Mouse (Mus musculus): ENCODE measurements around the gene Ttc24. TPM values are rescaled to one million over a fixed set of nuclear protein-coding genes. Genes with fewer than 3 reads are reported as not detected.

Ttc24 gene
- polyA plus RNA-seq (2012; rRNA removed): not detected in 2 replicates

DNA sequence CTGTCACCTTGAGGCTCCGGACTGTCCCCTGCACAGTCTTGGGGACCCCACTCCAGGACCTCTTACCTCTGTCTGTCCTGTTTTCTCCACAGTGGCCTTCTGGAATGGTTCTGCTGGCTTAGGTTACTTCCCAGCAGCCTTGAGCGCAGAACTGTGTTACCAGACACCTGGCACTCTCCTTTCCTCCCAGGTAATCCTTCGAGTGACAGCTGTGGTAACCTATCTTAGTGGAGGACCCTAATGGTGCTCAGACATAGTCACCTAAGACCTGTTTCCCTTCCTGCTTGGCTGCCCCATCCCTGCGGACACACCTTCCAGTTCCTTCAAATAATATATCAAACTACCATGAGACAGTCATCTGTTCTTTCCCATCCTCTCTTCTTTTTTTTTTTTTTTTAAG lies at the start of gene Ttc24:
Ttc24 (minus strand) TSS at position 101 of the 400 bp plus-strand sequence.

DNA sequence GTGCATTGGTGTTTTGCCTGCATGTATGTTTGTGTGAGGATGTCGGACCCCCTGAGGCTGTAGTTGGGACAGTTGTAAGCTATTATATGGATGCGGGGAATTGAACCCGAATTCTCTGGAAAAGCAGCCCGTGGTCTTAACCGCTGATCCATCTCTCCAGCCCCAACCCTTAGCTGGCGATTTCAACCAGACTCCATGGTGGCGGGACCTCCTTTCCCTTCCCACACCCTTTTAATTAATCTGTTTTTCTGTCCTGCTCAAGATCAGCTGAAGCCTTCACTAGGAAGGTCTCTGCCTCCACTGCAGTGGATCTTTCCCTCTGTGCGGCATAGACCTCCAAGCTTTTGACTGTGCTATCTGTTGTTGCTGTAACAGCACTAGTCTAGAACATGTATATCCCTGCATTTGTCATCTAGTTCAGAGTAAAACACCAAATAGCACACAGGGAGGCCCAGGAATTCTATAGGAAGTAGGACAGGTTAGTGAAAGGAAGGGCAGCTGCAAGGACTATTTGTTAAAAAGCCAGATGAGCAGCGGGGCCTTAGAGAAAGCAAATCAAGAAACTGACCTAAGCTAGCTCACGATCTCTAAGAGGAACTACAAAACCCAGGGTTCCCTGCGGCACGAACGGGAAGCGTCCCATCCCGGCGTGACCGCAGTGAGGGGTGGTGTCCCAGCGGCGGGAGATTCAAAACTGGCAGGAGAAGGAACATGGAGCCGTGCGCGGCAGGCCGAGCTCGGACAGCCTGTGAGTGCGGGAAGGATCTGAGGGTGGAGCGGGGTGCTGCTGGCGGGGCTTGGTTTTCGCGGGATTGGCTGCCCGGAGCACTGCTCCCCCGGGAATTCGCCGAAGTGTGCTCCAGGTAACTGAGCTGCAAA lies 3.5 kb upstream of the Ttc24 start, which contains the start of gene Iqgap3:
Iqgap3 (plus strand) TSS at position 627 of the 879 bp plus-strand sequence.

DNA sequence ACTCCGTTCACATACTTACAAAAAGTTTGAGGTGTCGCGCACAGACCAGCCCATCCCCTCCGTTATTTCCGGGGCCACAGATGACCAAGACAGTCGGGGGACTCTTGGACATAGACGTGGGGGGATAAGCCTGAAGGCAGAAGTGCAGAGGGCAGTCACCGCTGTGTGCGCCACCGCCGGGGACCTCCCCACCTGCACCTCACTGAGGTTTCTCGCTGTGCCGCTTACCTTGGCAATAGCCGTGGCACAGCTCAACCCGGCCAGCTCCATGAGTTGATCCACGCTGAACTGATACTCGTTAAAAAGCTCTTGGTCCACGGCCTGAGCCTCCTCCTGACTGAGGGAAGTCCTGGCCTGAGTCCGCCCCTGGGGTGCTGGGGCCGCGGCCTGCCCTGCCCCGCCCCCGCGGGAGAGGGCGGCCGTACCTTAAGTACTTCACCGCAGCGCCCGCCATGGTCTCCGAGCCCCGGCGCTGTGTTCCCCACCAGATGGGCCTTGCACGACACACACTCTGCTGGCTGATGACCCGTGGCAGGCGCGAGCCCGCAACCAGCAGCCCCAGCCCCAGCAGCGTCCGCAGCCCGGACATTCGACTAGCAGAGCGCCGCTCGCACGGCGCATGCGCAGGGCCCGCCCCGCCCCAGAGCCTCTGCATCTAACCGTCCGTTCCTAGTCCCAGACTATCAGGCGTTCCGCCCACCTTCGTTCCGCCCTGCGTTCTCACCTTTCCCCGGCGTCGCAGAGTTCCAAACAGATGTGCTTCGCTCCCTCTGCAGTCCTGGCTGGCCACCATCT lies 20.0 kb downstream of the Ttc24 start, which contains the start of gene Naxe:
Naxe (minus strand) TSS at position 594 of the 795 bp plus-strand sequence.

DNA sequence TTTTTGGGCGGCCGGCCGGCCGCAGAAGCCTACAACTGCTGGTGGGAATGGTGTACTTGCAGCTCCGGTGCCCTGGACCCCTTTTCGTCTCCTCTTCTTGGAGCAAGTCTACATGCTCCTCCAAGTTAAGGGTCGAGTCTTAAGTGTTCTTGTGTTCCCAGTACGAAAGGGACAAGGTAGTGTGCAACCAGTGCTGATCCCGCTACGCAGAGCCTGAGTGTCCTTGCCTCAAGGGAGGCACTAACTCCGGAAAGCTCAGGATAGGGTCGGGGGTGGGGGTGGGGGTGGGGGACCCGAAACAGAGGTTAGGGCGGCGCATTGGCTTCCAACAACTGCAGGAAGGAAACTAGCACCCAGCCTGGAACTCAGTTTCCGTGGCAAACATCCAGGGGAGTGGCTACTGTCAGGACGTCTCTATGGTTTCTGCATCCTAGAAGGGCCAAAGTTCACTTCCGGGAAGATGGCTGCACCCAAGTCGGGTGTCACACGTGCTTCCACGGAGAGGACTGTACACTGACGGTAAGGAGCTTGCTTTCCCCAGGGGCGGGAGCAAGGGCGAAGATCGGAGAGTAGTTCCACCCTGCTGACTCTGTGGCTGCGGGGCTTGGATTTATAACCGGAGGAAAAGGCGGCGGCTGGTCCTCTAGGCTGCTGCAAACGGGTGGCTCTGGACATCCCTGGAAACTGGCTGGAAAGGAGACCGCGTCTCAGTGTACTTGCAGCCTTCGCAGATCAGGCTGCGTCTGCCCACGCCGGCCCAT lies 35.3 kb downstream of the Ttc24 start, which contains the start of gene Gpatch4:
Gpatch4 (plus strand) TSS at position 448 of the 761 bp plus-strand sequence.

DNA sequence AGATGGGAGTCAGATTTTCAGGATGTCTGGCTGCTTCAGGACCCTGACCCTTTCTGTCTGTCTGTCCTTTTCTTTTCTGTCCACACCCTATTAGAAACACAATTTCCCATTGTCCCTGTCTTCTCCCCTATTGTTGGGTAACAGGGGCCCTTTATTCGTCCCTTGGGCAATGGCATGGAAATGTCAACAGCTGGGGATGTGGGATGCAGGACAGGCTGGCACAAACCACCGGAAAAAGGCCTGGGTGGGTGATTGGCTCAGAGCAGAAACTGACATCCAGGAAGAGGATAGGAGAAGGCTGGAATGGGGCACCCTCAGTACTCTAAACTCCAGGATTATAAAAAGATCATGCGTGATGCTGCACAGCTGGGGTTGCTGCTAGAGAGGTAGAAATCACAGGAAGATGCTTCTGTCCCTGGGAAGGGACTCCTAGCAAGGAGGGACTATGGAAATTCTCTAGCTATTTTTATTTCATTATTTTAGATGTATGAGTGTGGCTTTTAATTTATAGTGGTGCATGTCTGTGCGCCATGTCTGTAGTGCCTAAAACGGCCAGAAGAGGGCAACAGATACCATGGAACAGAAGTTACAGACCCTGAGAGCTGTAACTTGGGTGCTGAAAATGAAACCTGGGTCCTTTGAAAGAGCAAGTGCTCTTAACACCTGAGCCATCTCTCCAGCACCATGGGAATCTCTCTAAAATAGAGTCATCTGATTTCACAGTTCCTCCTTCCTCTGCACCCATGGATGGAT lies 50.5 kb downstream of the Ttc24 start, which contains the start of gene Hapln2:
Hapln2 (minus strand) TSS at position 150 of the 753 bp plus-strand sequence.

Other genes starting within 250 kb of the Ttc24 start
- 0.05 and 0.09 TPM in 2 replicates for gene Sh2d2a, start 231.5 kb downstream of the Ttc24 start, polyA plus RNA-seq (2012; rRNA removed)
- 15.3 and 16.8 TPM in 2 replicates for gene Prcc, start 192.7 kb downstream of the Ttc24 start, polyA plus RNA-seq (2012; rRNA removed)
- 182 and 186 TPM in 2 replicates for gene Hdgf, start 172.0 kb downstream of the Ttc24 start, polyA plus RNA-seq (2012; rRNA removed)
- 56.6 and 60.1 TPM in 2 replicates for gene Mrpl24, start 158.8 kb downstream of the Ttc24 start, polyA plus RNA-seq (2012; rRNA removed)
- gene Isg20l2, start 148.0 kb downstream of the Ttc24 start, polyA plus RNA-seq (2012; rRNA removed): 12.8 and 16.7 TPM in 2 replicates
- 8.5 and 8.9 TPM in 2 replicates for gene Rrnad1, start 147.6 kb downstream of the Ttc24 start, polyA plus RNA-seq (2012; rRNA removed)
- 0.09 and 0.93 TPM in 2 replicates for gene Crabp2, start 129.6 kb downstream of the Ttc24 start, polyA plus RNA-seq (2012; rRNA removed)
- 1.1 and 1.8 TPM in 2 replicates for gene Nes, start 107.2 kb downstream of the Ttc24 start, polyA plus RNA-seq (2012; rRNA removed)
- 0.01 TPM in 1 of 2 replicates, not detected in the other for gene Bcan, start 78.1 kb downstream of the Ttc24 start, polyA plus RNA-seq (2012; rRNA removed)
- not detected in 2 replicates for gene Hapln2, start 50.7 kb downstream of the Ttc24 start, polyA plus RNA-seq (2012; rRNA removed)
- 13.5 and 14.6 TPM in 2 replicates for gene Gpatch4, start 35.2 kb downstream of the Ttc24 start, polyA plus RNA-seq (2012; rRNA removed)
- gene Naxe, start 19.8 kb downstream of the Ttc24 start, polyA plus RNA-seq (2012; rRNA removed): 22.7 and 25.6 TPM in 2 replicates
- gene Iqgap3, start 3.7 kb upstream of the Ttc24 start, polyA plus RNA-seq (2012; rRNA removed): 7.0 and 8.7 TPM in 2 replicates
- gene Mef2d, start 64.1 kb upstream of the Ttc24 start, polyA plus RNA-seq (2012; rRNA removed): 8.7 and 10.4 TPM in 2 replicates
- 5.2 and 5.9 TPM in 2 replicates for gene Rhbg, start 176.4 kb upstream of the Ttc24 start, polyA plus RNA-seq (2012; rRNA removed)
- 0.05 TPM in 1 of 2 replicates, not detected in the other for gene Gm38392, start 208.9 kb upstream of the Ttc24 start, polyA plus RNA-seq (2012; rRNA removed)
- 2.3 TPM in 2 replicates for gene Tsacc, start 218.7 kb upstream of the Ttc24 start, polyA plus RNA-seq (2012; rRNA removed)
- gene Cct3, start 218.8 kb upstream of the Ttc24 start, polyA plus RNA-seq (2012; rRNA removed): 184 and 203 TPM in 2 replicates
- gene Glmp, start 246.7 kb upstream of the Ttc24 start, polyA plus RNA-seq (2012; rRNA removed): 25.8 and 30.1 TPM in 2 replicates

Measured in liver, embryonic 14 days (tissue).